Mouse (Mus musculus) cerebellum, postnatal 36 days (tissue): ENCODE measurements around the gene Nt5c2.

Experiments used
- DNase-seq, 2 experiments: peaks; one replicate each; pipeline ENCODE4 v3.0.0; 2021 to 2022; ENCODE audit warnings: mixed read lengths in 2 of 2

Gene Nt5c2

DNA sequence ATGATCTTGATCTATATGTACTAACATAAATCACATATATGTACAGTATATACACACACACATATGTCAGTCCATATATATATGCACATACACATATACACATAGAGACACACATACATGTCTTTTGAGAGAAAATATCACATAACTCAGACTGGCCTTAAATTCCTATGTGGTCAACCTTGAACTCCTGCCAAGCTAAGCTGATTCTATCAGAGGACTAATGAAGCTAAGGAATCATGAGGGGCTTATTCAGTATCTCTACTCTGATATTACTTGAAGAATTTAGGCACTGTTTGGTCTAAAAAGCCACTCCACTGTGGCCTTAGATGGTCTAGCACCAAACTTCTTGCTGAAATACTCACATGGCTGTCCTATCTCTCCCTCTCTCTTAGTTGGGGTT, 49.5 kb downstream of the Nt5c2 start:
- no peak for DNase-seq

DNA sequence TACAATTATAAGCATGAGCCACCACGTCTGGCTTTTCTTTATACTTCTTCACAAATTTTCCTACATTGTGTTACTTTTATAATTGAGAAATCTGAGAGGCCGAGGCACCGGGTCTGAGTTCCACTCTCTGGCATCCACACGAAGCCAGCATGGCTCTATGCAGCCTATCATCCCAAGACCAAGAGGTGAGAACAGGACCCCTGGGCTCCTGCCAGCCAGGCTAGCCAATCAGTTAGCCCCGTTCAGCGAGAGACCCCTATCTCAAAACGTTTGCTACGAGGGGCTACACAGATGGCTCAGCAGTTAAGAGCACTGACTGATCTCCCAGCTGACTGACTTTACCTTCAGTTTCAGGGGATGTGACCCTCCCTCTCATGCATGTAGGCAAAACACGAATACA, 50.6 kb downstream of the Nt5c2 start:
- no peak for DNase-seq

DNA sequence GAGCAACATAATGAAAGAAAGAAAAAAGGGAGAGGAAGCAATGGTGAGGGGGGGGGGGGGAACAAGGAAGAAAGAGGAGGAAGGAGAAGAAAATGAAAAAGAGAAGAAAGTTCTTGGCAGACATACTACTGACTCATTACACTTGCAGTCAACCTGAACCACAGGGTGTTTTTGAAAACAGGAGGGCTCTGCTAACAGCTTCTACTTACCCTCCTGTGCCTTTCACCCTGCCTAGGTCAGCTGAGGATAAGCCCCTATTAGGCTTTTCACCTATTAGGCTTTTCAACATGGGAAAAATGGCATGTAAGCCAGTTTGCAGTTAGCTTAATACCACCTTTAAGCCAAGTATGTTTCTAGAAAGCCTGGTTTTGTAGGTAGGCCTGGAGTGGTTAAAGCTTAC, 51.5 kb downstream of the Nt5c2 start:
- no peak for DNase-seq

GRCm38 (mm10) chr19:46962841-46963240, 52.1 kb downstream of the Nt5c2 start:
- no peak for DNase-seq

DNA sequence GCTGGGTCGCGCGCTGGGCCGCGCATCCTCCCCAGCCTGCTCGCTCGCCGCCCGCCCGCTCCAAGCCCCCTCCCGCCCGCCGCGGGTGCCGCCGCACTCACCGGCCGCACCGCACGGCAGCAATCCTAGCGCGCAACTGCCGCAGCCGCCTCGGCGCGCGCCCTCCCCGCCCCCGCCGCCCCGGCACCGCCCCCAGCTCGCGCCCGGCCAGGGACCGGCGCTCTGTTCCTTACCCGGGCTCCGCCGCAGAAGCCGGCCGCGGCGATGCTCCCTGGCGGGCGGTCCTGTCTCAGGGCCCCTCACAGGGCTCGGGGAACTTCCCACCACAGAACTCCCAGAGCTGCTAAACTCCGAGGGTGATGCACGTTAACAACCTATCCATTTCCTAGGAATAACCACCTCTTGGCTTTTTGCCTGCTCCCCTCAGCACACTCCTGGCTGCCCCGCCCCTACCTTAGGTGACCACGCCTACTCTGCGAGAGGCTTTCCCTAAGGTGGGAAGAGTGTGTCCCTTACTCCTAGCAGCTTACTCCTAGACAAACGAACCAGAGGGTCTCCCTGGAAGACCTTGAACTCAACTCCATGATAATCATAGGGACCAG, 52.7 kb downstream of the Nt5c2 start:
- DNase-seq = peak; percentile 75 to 81

- peak; percentile 83 to 85 for DNase-seq
Measured at GRCm38 (mm10) chr19:46961652-46962051, 53.3 kb downstream of the Nt5c2 start.

DNA sequence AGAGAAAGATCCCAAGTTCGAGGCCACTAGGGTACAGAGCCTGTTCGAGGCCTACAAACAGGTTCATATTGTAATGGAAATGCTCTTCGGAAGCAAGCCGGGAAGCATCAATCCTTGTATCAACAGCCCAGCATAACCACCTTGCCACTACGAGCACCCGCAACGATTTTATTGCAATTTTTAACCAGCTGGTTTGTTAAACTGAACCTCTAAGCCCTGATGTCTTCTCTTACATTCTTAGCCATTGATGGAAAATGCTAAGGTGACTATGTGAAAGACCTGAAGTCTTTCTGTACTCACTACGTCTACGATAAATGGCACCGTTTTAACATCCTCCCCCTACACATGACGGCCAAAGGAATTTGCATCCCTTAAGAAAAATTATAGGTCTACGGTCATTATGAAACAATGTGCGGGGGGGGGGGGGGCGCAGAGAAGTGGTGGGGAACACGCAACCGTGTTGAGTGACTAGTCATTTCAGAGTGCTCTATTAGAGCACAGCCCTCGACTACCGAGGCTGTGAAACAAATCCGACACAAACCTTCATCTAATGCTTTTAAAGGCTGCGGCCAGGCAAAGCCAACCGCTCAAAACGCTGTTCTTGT, 53.8 kb downstream of the Nt5c2 start:
- peak in 1 of 2 experiments; percentile 27 for DNase-seq

GRCm38 (mm10) chr19:46960101-46961046, 54.6 kb downstream of the Nt5c2 start:
- DNase-seq = no peak

- DNase-seq = no peak
Measured at GRCm38 (mm10) chr19:46959536-46959935, 55.4 kb downstream of the Nt5c2 start.

DNA sequence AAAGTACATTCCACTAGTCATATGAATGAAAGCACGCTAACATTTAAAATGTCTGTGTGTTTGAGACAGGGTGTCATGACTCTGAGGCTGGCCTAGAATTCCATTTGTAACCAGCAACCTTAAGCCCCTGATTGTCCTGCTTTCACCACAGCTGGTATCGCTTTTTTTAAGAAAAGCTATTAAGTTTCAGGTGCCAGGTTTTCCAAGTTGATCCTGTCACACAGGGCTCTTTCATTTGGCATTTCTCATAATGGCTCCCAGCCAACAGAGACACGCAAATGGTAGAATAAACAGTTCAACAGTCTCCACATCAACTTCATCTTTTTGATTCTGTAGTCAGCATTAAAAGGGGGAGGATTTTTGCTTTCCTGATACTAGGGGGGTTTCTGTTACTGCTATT, 56.4 kb downstream of the Nt5c2 start:
- DNase-seq = no peak

- no peak for DNase-seq
Measured at GRCm38 (mm10) chr19:46957971-46958370, 57.0 kb downstream of the Nt5c2 start.

- DNase-seq = no peak
Measured at GRCm38 (mm10) chr19:46957001-46957400, 58.0 kb downstream of the Nt5c2 start.

DNA sequence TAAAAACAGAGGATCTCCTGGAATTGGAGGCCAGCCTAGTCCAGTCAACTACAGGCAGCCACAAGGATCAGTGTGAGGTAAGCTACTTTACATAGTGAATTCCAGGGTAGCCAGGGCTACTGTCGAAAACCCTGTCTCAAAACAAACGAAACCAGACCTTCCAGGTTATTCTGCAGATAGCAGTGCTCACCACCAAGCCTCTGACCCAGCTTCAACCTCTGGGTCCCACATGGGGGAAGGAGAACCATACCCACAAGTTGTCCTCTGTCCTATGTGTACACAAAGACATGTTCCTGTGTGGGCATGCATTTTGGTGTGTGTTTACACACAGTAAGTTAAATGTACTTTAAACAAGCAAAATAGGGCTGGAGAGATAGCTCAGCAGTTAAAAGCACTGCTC, 58.5 kb downstream of the Nt5c2 start:
- DNase-seq = no peak

GRCm38 (mm10) chr19:46955630-46956029, 59.3 kb downstream of the Nt5c2 start:
- DNase-seq = no peak

DNA sequence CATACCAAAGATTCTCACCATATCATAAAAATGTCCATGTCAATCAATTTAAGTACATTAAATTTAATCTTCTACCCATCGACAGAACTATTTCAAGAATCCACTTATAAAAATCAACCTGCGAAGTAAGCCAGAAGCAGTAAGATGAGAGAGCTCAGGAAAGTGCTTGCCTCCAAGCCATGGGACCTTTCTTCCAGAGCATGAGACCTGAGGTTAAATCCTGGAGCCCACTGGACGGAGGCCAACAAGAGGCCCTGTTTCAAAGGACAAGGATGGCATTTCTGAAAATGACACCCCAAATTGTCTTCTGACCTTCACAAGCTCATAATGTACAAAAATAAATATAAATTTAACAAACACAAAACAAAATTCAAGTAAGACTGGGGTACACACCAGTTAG, 61.4 kb downstream of the Nt5c2 start:
- no peak for DNase-seq

DNA sequence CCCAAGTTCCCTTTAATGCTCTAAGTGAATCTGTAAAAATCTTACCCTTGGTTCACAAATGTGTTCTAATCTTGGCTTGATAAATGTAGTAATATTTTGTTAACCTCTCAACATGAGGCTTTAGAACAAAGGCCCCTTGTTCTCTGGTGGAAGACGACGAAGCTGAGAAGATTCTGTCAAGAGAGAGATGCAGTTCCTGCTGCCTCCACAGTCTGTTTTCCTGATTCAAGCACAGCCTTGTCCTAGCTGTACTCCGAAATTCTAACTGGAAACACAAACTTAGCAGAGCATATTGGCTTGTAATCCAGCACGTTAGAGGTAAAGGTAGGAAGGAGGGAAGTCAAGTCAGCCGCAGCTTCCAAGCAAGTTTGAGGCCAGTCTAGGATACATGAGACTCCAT, 62.0 kb downstream of the Nt5c2 start:
- no peak for DNase-seq

DNA sequence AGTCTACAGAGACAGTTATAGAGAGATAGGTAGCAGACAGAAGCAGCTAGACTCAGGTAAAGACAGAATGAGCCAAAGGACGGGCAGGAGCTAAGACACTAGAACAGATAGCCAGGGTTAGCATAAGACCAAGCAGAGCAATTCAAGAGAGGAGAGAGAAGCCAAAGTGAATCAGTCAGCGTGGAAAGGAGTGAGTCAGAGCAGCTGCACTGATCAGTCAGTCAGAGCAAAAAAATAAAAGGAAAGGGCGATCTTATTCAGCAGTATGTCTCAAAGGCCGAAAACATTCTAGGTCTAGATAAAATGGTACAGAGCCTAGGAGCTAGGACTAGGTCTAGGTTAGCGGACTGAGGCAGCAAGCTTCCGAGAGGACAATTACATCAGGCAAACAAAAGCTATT, 70.6 kb downstream of the Nt5c2 start:
- DNase-seq = no peak

DNA sequence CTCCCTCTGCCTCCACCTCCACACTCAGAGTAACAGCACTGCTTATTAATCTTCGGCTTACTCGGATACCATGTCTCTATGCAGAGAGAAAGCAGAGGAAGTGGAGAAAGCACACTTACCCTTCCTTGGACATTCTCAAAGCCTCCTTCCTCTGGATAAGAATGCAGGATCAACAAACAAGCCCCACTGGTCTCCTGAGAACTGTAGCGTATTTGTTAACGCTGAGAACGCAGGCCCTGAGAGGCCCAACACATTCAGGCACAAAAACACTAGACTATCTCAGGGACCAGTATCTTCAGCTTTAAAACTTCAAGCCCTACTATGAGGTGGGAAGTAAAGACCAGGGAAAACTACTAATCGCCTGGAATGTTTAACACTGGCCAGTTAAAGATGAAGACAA, 77.8 kb downstream of the Nt5c2 start:
- DNase-seq = no peak

DNA sequence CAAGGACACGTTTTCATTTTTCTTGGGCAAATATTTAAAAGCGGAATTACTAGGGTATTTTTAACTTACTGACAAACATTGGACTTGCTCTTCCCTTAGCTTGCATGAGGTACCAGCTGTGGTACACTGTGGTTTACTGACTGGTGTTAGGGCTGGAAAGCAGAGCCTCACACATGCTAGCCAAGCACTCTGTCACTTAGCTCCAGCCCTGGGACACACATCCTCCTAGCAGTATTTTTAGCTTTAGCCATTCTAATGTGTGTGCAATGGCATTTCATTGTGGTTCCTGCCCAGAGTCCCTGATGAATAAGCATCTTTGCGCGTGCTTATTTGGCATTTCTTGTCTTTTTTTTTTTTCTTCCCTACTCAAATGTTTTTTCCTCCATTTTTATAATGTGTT, 80.9 kb downstream of the Nt5c2 start:
- DNase-seq = no peak

- no peak for DNase-seq
Measured at GRCm38 (mm10) chr19:46932608-46933007, 82.3 kb downstream of the Nt5c2 start.

DNA sequence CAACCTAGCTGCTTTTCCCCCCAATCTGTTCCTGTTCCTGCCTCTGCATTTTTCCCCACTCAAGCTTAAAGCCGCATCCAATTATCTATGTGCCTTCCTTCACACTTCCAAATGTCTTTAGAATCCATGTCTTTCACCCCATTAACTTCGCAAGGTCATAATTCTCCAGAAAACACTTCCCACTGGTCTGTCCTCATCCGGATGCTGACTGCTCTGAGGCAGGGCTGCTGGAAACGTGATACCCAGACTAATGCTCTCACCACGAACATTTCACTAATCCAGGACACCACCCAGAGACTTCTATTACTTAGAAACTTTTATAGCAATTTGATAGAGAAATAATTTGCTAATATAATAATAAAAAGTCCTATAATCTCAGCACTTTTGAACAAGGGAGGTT, 84.9 kb downstream of the Nt5c2 start:
- no peak for DNase-seq

DNA sequence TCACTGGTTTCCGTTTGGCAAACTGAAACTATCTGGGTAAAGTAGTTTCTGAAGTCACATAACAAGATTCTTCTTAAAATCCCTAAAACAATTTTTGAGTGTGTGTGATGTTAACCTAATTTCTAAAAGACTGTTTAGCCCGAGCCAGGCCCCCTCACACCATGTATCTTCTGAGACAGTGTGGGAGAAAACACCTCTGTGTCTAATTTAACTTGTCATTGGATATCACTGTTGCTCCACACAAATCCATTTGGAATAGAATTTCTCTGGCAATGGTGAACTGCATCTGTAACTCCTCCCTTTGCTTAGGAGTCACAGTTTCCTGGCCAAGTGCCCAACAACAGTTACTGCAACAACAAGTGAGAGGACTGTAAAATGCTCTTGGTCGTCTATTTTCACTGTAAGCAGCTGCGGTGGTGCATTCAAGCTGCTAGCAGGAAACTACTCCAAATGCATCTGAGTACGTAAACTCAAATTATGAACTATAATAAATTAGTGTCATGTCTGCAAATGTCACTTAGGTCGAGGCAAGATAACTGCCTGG, 85.8 kb downstream of the Nt5c2 start:
- DNase-seq = no peak

GRCm38 (mm10) chr19:46928136-46928535, 86.8 kb downstream of the Nt5c2 start:
- no peak for DNase-seq

DNA sequence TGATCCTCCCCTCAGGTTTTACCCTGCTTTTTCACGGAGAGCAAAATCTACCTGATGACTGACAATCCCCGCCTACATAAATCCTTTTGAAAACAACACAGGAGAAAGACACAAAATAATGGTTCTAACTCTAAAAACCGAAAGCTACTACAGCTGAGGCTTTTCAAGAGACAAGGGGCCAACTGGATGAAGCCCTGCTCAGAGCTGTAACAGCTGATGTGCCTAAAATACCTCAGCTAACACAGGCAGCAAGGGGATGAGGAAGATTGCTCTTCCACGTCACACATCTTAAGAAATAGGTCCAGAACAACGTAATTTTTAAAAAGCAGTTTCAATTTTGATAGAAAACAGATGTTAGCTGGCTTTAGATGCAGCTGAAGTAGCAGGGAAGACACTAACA, 88.0 kb downstream of the Nt5c2 start:
- no peak for DNase-seq
